Mouse (Mus musculus) erythroblast, embryonic 14.5 days (primary cell): Measurements from ENCODE around the gene Nup98. TPM values are rescaled to one million over a fixed set of nuclear protein-coding genes. Genes with fewer than 3 reads are reported as not detected.

ENCODE experiments used
- H3K27me3 ChIP-seq: 2 replicates; pipeline ENCODE4 v1.6.1; 2012; ENCODE audit warnings: inconsistent platforms; ENCODE audit not compliant: control insufficient read depth
- H3K36me3 ChIP-seq: 2 replicates; pipeline ENCODE4 v1.6.1; 2012; ENCODE audit warnings: mild to moderate bottlenecking, inconsistent platforms; ENCODE audit not compliant: control insufficient read depth
- H3K4me1 ChIP-seq: 2 replicates; pipeline ENCODE4 v1.6.1; 2012; ENCODE audit warnings: inconsistent platforms; ENCODE audit not compliant: control insufficient read depth
- H3K4me3 ChIP-seq: replicated peaks from 2 replicates; pipeline ENCODE3; 2012; ENCODE audit warnings: moderate library complexity, mild to moderate bottlenecking, inconsistent platforms
- H3K9me3 ChIP-seq: 2 replicates; pipeline ENCODE4 v1.6.1; 2012; ENCODE audit warnings: low read length, inconsistent platforms, mixed read lengths; ENCODE audit not compliant: control insufficient read depth
- GATA1 ChIP-seq: IDR thresholded peaks from 2 replicates; pipeline ENCODE4 v1.6.1; 2012; ENCODE audit warnings: low read length, inconsistent platforms, mixed read lengths
- TAL1 ChIP-seq: IDR thresholded peaks from 3 replicates; pipeline ENCODE4 v1.6.1; 2012; ENCODE audit warnings: low read length, inconsistent platforms, mixed read lengths
- polyA plus RNA-seq: library from polyadenylated mRNA; stranded (reverse); fragments of >175 nt; gene quantifications from 2 replicates; pipeline ENCODE4 v1.2.3, GENCODE M21; 2012

Nup98 gene
- 0.17 and 0.18 TPM in 2 replicates for polyA plus RNA-seq

GRCm38 (mm10) chr7:102209756-102210721 is at the start of gene Nup98, which contains the start of gene Pgap2:
Gene Nup98, minus strand, starts transcription at chr7:102210176.
Gene Pgap2, plus strand, starts transcription at chr7:102210208.
- H3K9me3 ChIP-seq = no peaks in the 10 kb centered on the region
- peaks cover 53% of the 10 kb centered on the region for H3K4me1 ChIP-seq
- H3K27me3 ChIP-seq = no peaks in the 10 kb centered on the region
- TF ChIP-seq TAL1 = no peak
- TF ChIP-seq GATA1 = no peak
- H3K4me3 ChIP-seq = peak within 1 kb of the TSS; percentile 99
- H3K36me3 ChIP-seq = peaks cover 16% of the 10 kb centered on the region

- Histone ChIP-seq H3K9me3 (no peaks in the 10 kb centered on the region), H3K27me3 (no peaks in the 10 kb centered on the region), H3K36me3 (no peaks in the 10 kb centered on the region), H3K4me1 (peaks cover 19% of the 10 kb centered on the region), H3K4me3 (no peak overlapping the region)
- no peak for TF ChIP-seq TAL1
Observed at GRCm38 (mm10) chr7:102258753-102259152, 48.8 kb upstream of the Nup98 start.

- TF ChIP-seq GATA1 (no peak), TAL1 (no peak)
- no peaks in the 10 kb centered on the region for H3K27me3 ChIP-seq
- no peak overlapping the region for H3K4me3 ChIP-seq
Observed at GRCm38 (mm10) chr7:102258189-102258588, 48.2 kb upstream of the Nup98 start.

GRCm38 (mm10) chr7:102256636-102257035 is 46.7 kb upstream of the Nup98 start:
- Histone ChIP-seq H3K4me1 (peaks cover 35% of the 10 kb centered on the region), H3K4me3 (no peak overlapping the region), H3K9me3 (no peaks in the 10 kb centered on the region), H3K36me3 (no peaks in the 10 kb centered on the region), H3K27me3 (no peaks in the 10 kb centered on the region)
- TF ChIP-seq GATA1 = no peak

More at GRCm38 (mm10) chr7:102258189-102258588, 48.2 kb upstream of the Nup98 start:
- Histone ChIP-seq H3K4me1 (peaks cover 24% of the 10 kb centered on the region), H3K9me3 (no peaks in the 10 kb centered on the region), H3K36me3 (no peaks in the 10 kb centered on the region)

GRCm38 (mm10) chr7:102255954-102256353 is 46.0 kb upstream of the Nup98 start, which contains the start of gene Rhog:
Gene Rhog, minus strand, starts transcription at chr7:102256054.
- Histone ChIP-seq H3K36me3 (no peaks in the 10 kb centered on the region), H3K4me1 (peaks cover 41% of the 10 kb centered on the region), H3K9me3 (no peaks in the 10 kb centered on the region), H3K4me3 (no peak within 1 kb of the TSS), H3K27me3 (no peaks in the 10 kb centered on the region)
- no peak for TF ChIP-seq GATA1
- no peak for TF ChIP-seq TAL1

- TF ChIP-seq TAL1 (no peak), GATA1 (no peak)
- Histone ChIP-seq H3K4me3 (peak overlapping the region; percentile 23), H3K9me3 (no peaks in the 10 kb centered on the region), H3K27me3 (no peaks in the 10 kb centered on the region), H3K4me1 (peaks cover 54% of the 10 kb centered on the region), H3K36me3 (no peaks in the 10 kb centered on the region)
Observed at GRCm38 (mm10) chr7:102253631-102254030, 43.7 kb upstream of the Nup98 start.

GRCm38 (mm10) chr7:102250631-102251214 is 40.7 kb upstream of the Nup98 start:
- Histone ChIP-seq H3K36me3 (peaks cover 23% of the 10 kb centered on the region), H3K9me3 (no peaks in the 10 kb centered on the region), H3K4me1 (peaks cover 79% of the 10 kb centered on the region), H3K27me3 (no peaks in the 10 kb centered on the region), H3K4me3 (peak overlapping the region; percentile 86)
- no peak for TF ChIP-seq GATA1
- no peak for TF ChIP-seq TAL1

- Histone ChIP-seq H3K27me3 (no peaks in the 10 kb centered on the region), H3K36me3 (peaks cover 28% of the 10 kb centered on the region), H3K4me1 (peaks cover 84% of the 10 kb centered on the region), H3K4me3 (peak overlapping the region; percentile 86), H3K9me3 (no peaks in the 10 kb centered on the region)
- no peak for TF ChIP-seq TAL1
- TF ChIP-seq GATA1 = no peak
Observed at GRCm38 (mm10) chr7:102249896-102250630, 40.1 kb upstream of the Nup98 start.

GRCm38 (mm10) chr7:102249531-102249895 is 39.5 kb upstream of the Nup98 start:
- TF ChIP-seq TAL1 = no peak
- no peak for TF ChIP-seq GATA1
- Histone ChIP-seq H3K27me3 (no peaks in the 10 kb centered on the region), H3K9me3 (no peaks in the 10 kb centered on the region), H3K36me3 (peaks cover 33% of the 10 kb centered on the region), H3K4me1 (peaks cover 89% of the 10 kb centered on the region), H3K4me3 (peak overlapping the region; percentile 86)
